Mouse (Mus musculus) left cerebral cortex, adult 2 months (tissue): ENCODE data around the gene Plppr2. TPM values are rescaled to one million over a fixed set of nuclear protein-coding genes. Genes with fewer than 3 reads are reported as not detected.

Experiments
- DNase-seq, 2 experiments: peaks; one replicate each; pipeline ENCODE4 v3.0.0; 2021 to 2022; ENCODE audit warnings: low spot score in 2 of 2, mixed read lengths in 1 of 2; ENCODE audit errors: extremely low spot score in 1 of 2
- H3K27ac ChIP-seq: fragments of 200-600 bp; 2 replicates; pipeline ENCODE4 v1.8.1; 2022
- H3K4me3 ChIP-seq: fragments of 200-600 bp; 2 replicates; pipeline ENCODE4 v1.8.1; 2022
- CTCF ChIP-seq: fragments of 200-600 bp; IDR thresholded peaks from 2 replicates; pipeline ENCODE4 v1.8.1; 2022; ENCODE audit warnings: antibody characterized with exemption, mild to moderate bottlenecking, moderate library complexity
- intact Hi-C: fragments of 180-260 bp; cut with DNase I; formaldehyde crosslinking; loops from one replicate; pipeline ENCODE4 v1.15.1; 2025
- total RNA-seq, 2 experiments: library from RNA; stranded (reverse); gene quantifications; 2 replicates each; pipeline ENCODE4 v1.2.3; 2021

The Plppr2 gene
- total RNA-seq, 2 experiments from 2014 or later, result 181 to 183 TPM

GRCm38 (mm10) chr9:21963417-21963816, 26.6 kb downstream of the Plppr2 start, which contains the start of gene Epor:
Gene Epor, minus strand, starts transcription at chr9:21963506.
- Histone ChIP-seq H3K27ac (peak within 1 kb of the TSS; percentile 70), H3K4me3 (peak within 1 kb of the TSS; percentile 47)
- intact Hi-C loops, result loop anchor here (2.0 kb wide), 2 partner anchors 39 to 47 kb away; partner anchors contain the start of genes Ccdc151 and Prkcsh
- no peak for DNase-seq
- TF ChIP-seq CTCF, result no peak

GRCm38 (mm10) chr9:21968883-21969282, 32.0 kb downstream of the Plppr2 start:
- Histone ChIP-seq H3K4me3 (no peak overlapping the region), H3K27ac (no peak overlapping the region)
- intact Hi-C loops, result no loop called here
- TF ChIP-seq CTCF, result no peak
- no peak for DNase-seq

- intact Hi-C loops, result no loop called here
- DNase-seq, result no peak
- no peak for TF ChIP-seq CTCF
- H3K4me3 ChIP-seq, result no peak overlapping the region
- H3K27ac ChIP-seq, result no peak overlapping the region
Measured at GRCm38 (mm10) chr9:21969304-21969703, 32.5 kb downstream of the Plppr2 start.

- Histone ChIP-seq H3K4me3 (no peak overlapping the region), H3K27ac (no peak overlapping the region)
- no peak for TF ChIP-seq CTCF
- intact Hi-C loops, result loop anchor here (5.0 kb wide), 1 partner anchor 171 kb away; no protein-coding TSS in a partner anchor
- DNase-seq, result no peak
Measured at GRCm38 (mm10) chr9:21976626-21977175, 39.9 kb downstream of the Plppr2 start.

- intact Hi-C loops, result loop anchor here (5.0 kb wide), 1 partner anchor 170 kb away; no protein-coding TSS in a partner anchor
Measured at GRCm38 (mm10) chr9:21977331-21977730, 40.5 kb downstream of the Plppr2 start.

GRCm38 (mm10) chr9:21977972-21978371, 41.1 kb downstream of the Plppr2 start:
- intact Hi-C loops, result loop anchor here (2.0 to 5.0 kb wide), 2 partner anchors 77 to 169 kb away; no protein-coding TSS in a partner anchor
- Histone ChIP-seq H3K4me3 (no peak overlapping the region), H3K27ac (no peak overlapping the region)
- no peak for DNase-seq
- peak; percentile 64 for TF ChIP-seq CTCF

More at GRCm38 (mm10) chr9:21977331-21977730, 40.5 kb downstream of the Plppr2 start:
- no peak for TF ChIP-seq CTCF
- no peak for DNase-seq
- no peak overlapping the region for H3K27ac ChIP-seq
- H3K4me3 ChIP-seq, result no peak overlapping the region

- H3K27ac ChIP-seq, result no peak overlapping the region
- no peak overlapping the region for H3K4me3 ChIP-seq
- no peak for DNase-seq
- intact Hi-C loops, result loop anchor here (2.0 to 5.0 kb wide), 2 partner anchors 76 to 169 kb away; no protein-coding TSS in a partner anchor
- no peak for TF ChIP-seq CTCF
Measured at GRCm38 (mm10) chr9:21978398-21979128, 41.7 kb downstream of the Plppr2 start.

- no peak overlapping the region for H3K4me3 ChIP-seq
- no peak overlapping the region for H3K27ac ChIP-seq
- intact Hi-C loops, result no loop called here
- no peak for TF ChIP-seq CTCF
- DNase-seq, result no peak
Measured at GRCm38 (mm10) chr9:21983911-21984310, 47.1 kb downstream of the Plppr2 start.

- no peak for DNase-seq
- Histone ChIP-seq H3K27ac (no peak overlapping the region), H3K4me3 (no peak overlapping the region; the same call in 1 of the 2 replicates)
- no peak for TF ChIP-seq CTCF
- intact Hi-C loops, result no loop called here
Measured at GRCm38 (mm10) chr9:21987592-21988342, 50.9 kb downstream of the Plppr2 start.

GRCm38 (mm10) chr9:21988421-21989101, 51.7 kb downstream of the Plppr2 start:
- H3K27ac ChIP-seq, result no peak overlapping the region

More at GRCm38 (mm10) chr9:21988421-21989101, 51.7 kb downstream of the Plppr2 start:
- TF ChIP-seq CTCF, result no peak; the same call in none of the 2 replicates
- intact Hi-C loops, result no loop called here
- no peak for DNase-seq
- H3K4me3 ChIP-seq, result peak overlapping the region; percentile 50
